Mouse (Mus musculus): Measurements from ENCODE around the gene Cpsf6. TPM values are rescaled to one million over a fixed set of nuclear protein-coding genes. Genes with fewer than 3 reads are reported as not detected.

Cpsf6 gene
- polyA plus RNA-seq, 1 experiment from 2014 or later, result 135 TPM

- 86% methylated on average over 15 of the region's 15 CpGs for WGBS
Observed at GRCm38 (mm10) chr10:117403344-117403953, 23.6 kb upstream of the Cpsf6 start.

GRCm38 (mm10) chr10:117402403-117403333 lies 22.9 kb upstream of the Cpsf6 start:
- H3K36me3 ChIP-seq (ENCODE audit: control insufficient read depth, insufficient read depth, low read length), result no peaks in the 10 kb centered on the region
- no peaks in the 10 kb centered on the region; the same call in 1 of the 2 replicates for H3K4me1 ChIP-seq (replicated peaks; ENCODE audit: control insufficient read depth, insufficient read depth, low read length)
- no peaks in the 10 kb centered on the region for H3K9me3 ChIP-seq (ENCODE audit: control insufficient read depth, low read length)
- H3K4me3 ChIP-seq (ENCODE audit: low read depth, low read length), result no peak overlapping the region
- H3K27me3 ChIP-seq (replicated peaks; ENCODE audit: control insufficient read depth, insufficient read depth, low read length), result no peaks in the 10 kb centered on the region
- H3K27ac ChIP-seq (ENCODE audit: low read depth, low read length), result no peak overlapping the region
- H3K9ac ChIP-seq (ENCODE audit: low read depth, low read length), result no peak overlapping the region
- DNase-seq (ENCODE audit: low spot score) (no peak), ATAC-seq (replicated peaks; ENCODE audit: low FRiP score) (no peak)
- 69% methylated on average over 20 of the region's 20 CpGs for WGBS
- no peak overlapping the region for H3K4me2 ChIP-seq

More at GRCm38 (mm10) chr10:117403344-117403953, 23.6 kb upstream of the Cpsf6 start:
- no peak for ATAC-seq (replicated peaks; ENCODE audit: low FRiP score)
- H3K9ac ChIP-seq (ENCODE audit: low read depth, low read length), result no peak overlapping the region
- no peak overlapping the region for H3K4me3 ChIP-seq (ENCODE audit: low read depth, low read length)
- no peaks in the 10 kb centered on the region for H3K27me3 ChIP-seq (replicated peaks; ENCODE audit: control insufficient read depth, insufficient read depth, low read length)
- H3K4me2 ChIP-seq, result no peak overlapping the region
- H3K27ac ChIP-seq (ENCODE audit: low read depth, low read length), result no peak overlapping the region
- H3K4me1 ChIP-seq (replicated peaks; ENCODE audit: control insufficient read depth, insufficient read depth, low read length), result no peaks in the 10 kb centered on the region
- no peak for DNase-seq (ENCODE audit: low spot score)
- H3K9me3 ChIP-seq (ENCODE audit: control insufficient read depth, low read length), result no peaks in the 10 kb centered on the region
- H3K36me3 ChIP-seq (ENCODE audit: control insufficient read depth, insufficient read depth, low read length), result no peaks in the 10 kb centered on the region

GRCm38 (mm10) chr10:117401364-117401763 lies 21.5 kb upstream of the Cpsf6 start:
- DNase-seq (ENCODE audit: low spot score) (no peak), ATAC-seq (replicated peaks; ENCODE audit: low FRiP score) (no peak)
- H3K27me3 ChIP-seq (replicated peaks; ENCODE audit: control insufficient read depth, insufficient read depth, low read length), result no peaks in the 10 kb centered on the region
- H3K4me2 ChIP-seq, result no peak overlapping the region
- H3K36me3 ChIP-seq (ENCODE audit: control insufficient read depth, insufficient read depth, low read length), result no peaks in the 10 kb centered on the region
- H3K27ac ChIP-seq (ENCODE audit: low read depth, low read length), result no peak overlapping the region
- H3K4me3 ChIP-seq (ENCODE audit: low read depth, low read length), result no peak overlapping the region
- 86% methylated on average over 4 of the region's 4 CpGs for WGBS
- peaks cover 4% of the 10 kb centered on the region; the same call in 1 of the 2 replicates for H3K4me1 ChIP-seq (replicated peaks; ENCODE audit: control insufficient read depth, insufficient read depth, low read length)
- no peaks in the 10 kb centered on the region for H3K9me3 ChIP-seq (ENCODE audit: control insufficient read depth, low read length)
- H3K9ac ChIP-seq (ENCODE audit: low read depth, low read length), result no peak overlapping the region

- no peak overlapping the region for H3K4me2 ChIP-seq
- no peaks in the 10 kb centered on the region for H3K27me3 ChIP-seq (replicated peaks; ENCODE audit: control insufficient read depth, insufficient read depth, low read length)
- WGBS, result 79% methylated on average over 4 of the region's 4 CpGs
- ATAC-seq (replicated peaks; ENCODE audit: low FRiP score) (no peak), DNase-seq (ENCODE audit: low spot score) (no peak)
- no peaks in the 10 kb centered on the region for H3K9me3 ChIP-seq (ENCODE audit: control insufficient read depth, low read length)
- peaks cover 4% of the 10 kb centered on the region; the same call in 1 of the 2 replicates for H3K4me1 ChIP-seq (replicated peaks; ENCODE audit: control insufficient read depth, insufficient read depth, low read length)
- H3K36me3 ChIP-seq (ENCODE audit: control insufficient read depth, insufficient read depth, low read length), result no peaks in the 10 kb centered on the region
- no peak overlapping the region for H3K27ac ChIP-seq (ENCODE audit: low read depth, low read length)
- H3K9ac ChIP-seq (ENCODE audit: low read depth, low read length), result no peak overlapping the region
- no peak overlapping the region for H3K4me3 ChIP-seq (ENCODE audit: low read depth, low read length)
Observed at GRCm38 (mm10) chr10:117400246-117400954, 20.6 kb upstream of the Cpsf6 start.

- peaks cover 4% of the 10 kb centered on the region; the same call in 1 of the 2 replicates for H3K4me1 ChIP-seq (replicated peaks; ENCODE audit: control insufficient read depth, insufficient read depth, low read length)
- 85% methylated on average over 3 of the region's 3 CpGs for WGBS
- no peak overlapping the region for H3K9ac ChIP-seq (ENCODE audit: low read depth, low read length)
- no peak overlapping the region for H3K4me2 ChIP-seq
- no peaks in the 10 kb centered on the region for H3K9me3 ChIP-seq (ENCODE audit: control insufficient read depth, low read length)
- H3K27ac ChIP-seq (ENCODE audit: low read depth, low read length), result no peak overlapping the region
- ATAC-seq (replicated peaks; ENCODE audit: low FRiP score) (no peak), DNase-seq (ENCODE audit: low spot score) (no peak)
- H3K36me3 ChIP-seq (ENCODE audit: control insufficient read depth, insufficient read depth, low read length), result no peaks in the 10 kb centered on the region
- no peak overlapping the region for H3K4me3 ChIP-seq (ENCODE audit: low read depth, low read length)
- no peaks in the 10 kb centered on the region for H3K27me3 ChIP-seq (replicated peaks; ENCODE audit: control insufficient read depth, insufficient read depth, low read length)
Observed at GRCm38 (mm10) chr10:117399839-117400238, 20.0 kb upstream of the Cpsf6 start.

- ATAC-seq (replicated peaks; ENCODE audit: low FRiP score), result no peak
- H3K27me3 ChIP-seq (replicated peaks; ENCODE audit: control insufficient read depth, insufficient read depth, low read length), result no peaks in the 10 kb centered on the region
- no peak overlapping the region for H3K27ac ChIP-seq (ENCODE audit: low read depth, low read length)
- H3K4me1 ChIP-seq (replicated peaks; ENCODE audit: control insufficient read depth, insufficient read depth, low read length), result peaks cover 4% of the 10 kb centered on the region; the same call in 1 of the 2 replicates
- H3K9ac ChIP-seq (ENCODE audit: low read depth, low read length), result no peak overlapping the region
- H3K4me2 ChIP-seq, result no peak overlapping the region
- DNase-seq (ENCODE audit: low spot score), result no peak
- no peaks in the 10 kb centered on the region for H3K36me3 ChIP-seq (ENCODE audit: control insufficient read depth, insufficient read depth, low read length)
- no peak overlapping the region for H3K4me3 ChIP-seq (ENCODE audit: low read depth, low read length)
- H3K9me3 ChIP-seq (ENCODE audit: control insufficient read depth, low read length), result no peaks in the 10 kb centered on the region
- 66% methylated on average over 2 of the region's 2 CpGs for WGBS
Observed at GRCm38 (mm10) chr10:117399196-117399595, 19.4 kb upstream of the Cpsf6 start.

GRCm38 (mm10) chr10:117398044-117398780 lies 18.4 kb upstream of the Cpsf6 start:
- DNase-seq (ENCODE audit: low spot score), result no peak
- Histone ChIP-seq H3K4me3 (ENCODE audit: low read depth, low read length) (no peak overlapping the region), H3K4me1 (replicated peaks; ENCODE audit: control insufficient read depth, insufficient read depth, low read length) (peaks cover 4% of the 10 kb centered on the region; the same call in 1 of the 2 replicates), H3K27ac (ENCODE audit: low read depth, low read length) (no peak overlapping the region), H3K36me3 (ENCODE audit: control insufficient read depth, insufficient read depth, low read length) (no peaks in the 10 kb centered on the region), H3K27me3 (replicated peaks; ENCODE audit: control insufficient read depth, insufficient read depth, low read length) (no peaks in the 10 kb centered on the region), H3K9me3 (ENCODE audit: control insufficient read depth, low read length) (no peaks in the 10 kb centered on the region), H3K4me2 (peak overlapping the region; percentile 1; the same call in 1 of the 2 replicates), H3K9ac (ENCODE audit: low read depth, low read length) (no peak overlapping the region)
- no peak for ATAC-seq (replicated peaks; ENCODE audit: low FRiP score)
- 56% methylated on average over 18 of the region's 18 CpGs for WGBS

GRCm38 (mm10) chr10:117397106-117397625 lies 17.4 kb upstream of the Cpsf6 start:
- H3K4me2 ChIP-seq, result peak overlapping the region; percentile 9; the same call in 1 of the 2 replicates
- H3K9ac ChIP-seq (ENCODE audit: low read depth, low read length), result no peak overlapping the region

More at GRCm38 (mm10) chr10:117397106-117397625, 17.4 kb upstream of the Cpsf6 start:
- Histone ChIP-seq H3K36me3 (ENCODE audit: control insufficient read depth, insufficient read depth, low read length) (no peaks in the 10 kb centered on the region), H3K27me3 (replicated peaks; ENCODE audit: control insufficient read depth, insufficient read depth, low read length) (no peaks in the 10 kb centered on the region), H3K9me3 (ENCODE audit: control insufficient read depth, low read length) (no peaks in the 10 kb centered on the region), H3K4me3 (ENCODE audit: low read depth, low read length) (no peak overlapping the region), H3K4me1 (replicated peaks; ENCODE audit: control insufficient read depth, insufficient read depth, low read length) (peaks cover 4% of the 10 kb centered on the region; the same call in 1 of the 2 replicates), H3K27ac (ENCODE audit: low read depth, low read length) (no peak overlapping the region)
- WGBS, result 52% methylated on average over 10 of the region's 10 CpGs
- ATAC-seq (replicated peaks; ENCODE audit: low FRiP score), result no peak
- DNase-seq (ENCODE audit: low spot score), result no peak

Measured in liver, embryonic 11.5 days (tissue).